Mouse (Mus musculus) lung, postnatal 0 days (tissue): ENCODE results near the gene Sac3d1. TPM values are rescaled to one million over a fixed set of nuclear protein-coding genes. Genes with fewer than 3 reads are reported as not detected.
A peak's percentile ranks its signal among the peaks of the same experiment; 100 is the strongest.
"Not testable (repeated sequence)": the region's sequence is repeated elsewhere in the genome, so short reads cannot be mapped to it uniquely, and the experiment has no call there.

Experiments used
- ATAC-seq: fragments of 200-750 bp; cut with Nextera tagmentation; 2 replicates; pipeline ENCODE4 v1.8.0; 2017; ENCODE audit warnings: moderate library complexity
- DNase-seq: peaks from one replicate; pipeline ENCODE4 v3.0.0-alpha.2; 2016; ENCODE audit warnings: low spot score
- H3K27ac ChIP-seq: fragments of 300-500 bp; sonication (generic); 2 replicates; pipeline ENCODE4 v1.5.1; 2014; ENCODE audit warnings: antibody characterized with exemption, mild to moderate bottlenecking, low read length, mixed read lengths
- H3K27me3 ChIP-seq: fragments of 300-500 bp; sonication (generic); replicated peaks from 2 replicates; pipeline ENCODE4 v1.6.1; 2014; ENCODE audit warnings: low read length, mixed read lengths; ENCODE audit not compliant: insufficient read depth
- H3K36me3 ChIP-seq: fragments of 300-500 bp; sonication (generic); 2 replicates; pipeline ENCODE4 v1.6.1; 2014; ENCODE audit warnings: low read length, mixed read lengths; ENCODE audit not compliant: insufficient read depth
- H3K4me1 ChIP-seq: fragments of 300-500 bp; sonication (generic); 2 replicates; pipeline ENCODE4 v1.6.1; 2014; ENCODE audit warnings: antibody characterized with exemption, low read depth, low read length, mixed read lengths; ENCODE audit not compliant: insufficient read depth
- H3K4me2 ChIP-seq: fragments of 300-500 bp; sonication (generic); replicated peaks from 2 replicates; pipeline ENCODE4 v1.6.1; 2014; ENCODE audit warnings: low read depth, mild to moderate bottlenecking, low read length, moderate library complexity, mixed read lengths
- H3K4me3 ChIP-seq: fragments of 300-500 bp; sonication (generic); 2 replicates; pipeline ENCODE4 v1.5.1; 2014; ENCODE audit warnings: low read depth, low read length
- H3K9ac ChIP-seq: fragments of 300-500 bp; sonication (generic); replicated peaks from 2 replicates; pipeline ENCODE4 v1.6.1; 2014; ENCODE audit warnings: low read depth, mild to moderate bottlenecking
- H3K9me3 ChIP-seq: fragments of 300-500 bp; sonication (generic); 2 replicates; pipeline ENCODE4 v1.6.1; 2016; ENCODE audit warnings: low read length, mixed read lengths
- CTCF ChIP-seq: IDR thresholded peaks from 2 replicates; pipeline ENCODE4 v1.5.1; 2016; ENCODE audit warnings: antibody characterized with exemption, mild to moderate bottlenecking
- EP300 ChIP-seq: IDR thresholded peaks from 2 replicates; pipeline ENCODE4 v1.6.1; 2016; ENCODE audit warnings: antibody characterized with exemption, mild to moderate bottlenecking, control low read depth
- WGBS: fragments of 180-500 bp; shearing (Covaris S2); extraction: QIAGEN DNeasy Blood & Tissue Kit; methylation state at CpG from one replicate; pipeline ENCODE4 v1.1.7; 2014; 5-methylcytosine and 5-hydroxymethylcytosine counted together
- polyA plus RNA-seq: library from polyadenylated mRNA; unstranded; fragments of >200 nt; fragmentation: Nextera tagmentation; extraction: Ambion mirVana; gene quantifications from 2 replicates; pipeline ENCODE4 v1.2.1, GENCODE M21; 2015

Sac3d1 gene
- polyA plus RNA-seq, 1 experiment from 2014 or later: 24.5 TPM

DNA sequence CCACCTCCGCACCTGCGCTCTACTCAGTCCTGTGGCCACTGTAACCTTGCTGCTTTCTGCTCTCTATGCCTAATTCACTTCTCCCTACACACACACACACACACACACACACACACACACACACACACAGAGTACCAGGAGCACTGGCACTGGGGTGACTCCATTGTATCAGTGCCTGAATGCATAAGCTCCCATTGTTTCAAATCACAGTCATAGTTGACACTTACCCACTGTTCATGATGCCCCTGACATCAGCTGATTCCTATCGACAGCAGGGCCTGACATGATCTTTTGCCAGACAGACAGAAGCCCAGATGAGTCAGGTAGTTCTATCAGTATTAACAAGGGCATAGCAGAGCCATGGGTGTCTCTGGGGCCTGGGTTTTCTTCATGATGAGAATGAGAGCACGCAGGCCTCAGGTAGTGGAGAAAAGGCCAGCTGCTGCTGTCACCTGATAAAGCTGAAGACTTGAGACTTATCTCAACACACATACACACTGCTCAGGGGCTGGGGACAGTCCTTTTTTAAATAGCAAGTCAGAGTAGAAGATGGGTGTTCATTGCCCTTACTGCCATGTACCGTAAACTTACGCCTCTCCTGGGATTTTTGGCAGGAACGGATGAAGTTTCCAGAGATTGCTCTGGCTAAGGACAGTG is 13.8 kb upstream of the Sac3d1 start:
- TF ChIP-seq CTCF (no peak), EP300 (no peak)
- Histone ChIP-seq H3K4me3 (no peak overlapping the region), H3K27ac (peak overlapping the region; percentile 26; the same call in 1 of the 2 replicates), H3K4me2 (no peak overlapping the region), H3K27me3 (no peaks in the 10 kb centered on the region), H3K4me1 (no peaks in the 10 kb centered on the region), H3K9ac (no peak overlapping the region), H3K9me3 (no peaks in the 10 kb centered on the region), H3K36me3 (no peaks in the 10 kb centered on the region)
- no peak for ATAC-seq
- WGBS: 79% methylated on average over 7 of the region's 7 CpGs
- DNase-seq: no peak

DNA sequence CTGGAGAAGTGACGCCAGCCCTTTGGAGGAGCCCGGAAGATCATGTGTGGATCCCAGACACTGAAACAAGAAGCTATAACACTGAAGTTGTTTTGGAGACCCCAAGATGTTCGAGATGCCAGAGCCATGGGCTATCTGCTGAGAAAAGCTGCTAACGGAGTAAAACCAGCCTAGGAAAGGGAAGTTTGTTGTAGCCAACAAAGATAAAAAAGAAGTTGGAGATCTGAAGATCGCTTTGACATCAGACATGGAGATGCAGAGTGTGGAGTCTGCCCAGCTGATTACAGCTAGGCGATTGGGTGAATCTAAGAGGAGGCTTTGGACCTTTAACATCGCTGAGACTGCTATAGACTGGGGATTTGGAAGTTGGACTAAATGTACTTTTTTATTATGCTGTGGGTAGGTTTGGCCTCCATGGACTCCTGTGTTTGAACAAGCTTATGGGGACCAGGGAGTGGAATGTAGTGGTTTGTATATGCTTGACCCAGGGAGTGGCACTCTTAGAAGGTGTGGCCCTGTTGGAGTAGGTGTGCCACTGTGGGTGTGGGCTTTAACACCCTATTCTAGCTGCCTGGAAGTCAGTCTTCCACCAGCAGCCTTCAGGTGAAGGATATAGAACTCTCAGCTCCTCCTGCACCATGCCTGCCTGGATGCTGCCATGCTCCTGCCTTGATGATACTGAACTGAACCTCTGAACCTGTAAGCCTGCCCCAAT is 12.1 kb upstream of the Sac3d1 start:
- H3K4me1 ChIP-seq, H3K27me3 ChIP-seq, H3K36me3 ChIP-seq, H3K9me3 ChIP-seq, H3K9ac ChIP-seq, H3K27ac ChIP-seq, H3K4me3 ChIP-seq, H3K4me2 ChIP-seq: not testable (repeated sequence)
- DNase-seq (peak; percentile 58), ATAC-seq (peak; percentile 27)
- WGBS: 64% methylated on average over 7 of the region's 7 CpGs
- TF ChIP-seq EP300: peak; percentile 39

DNA sequence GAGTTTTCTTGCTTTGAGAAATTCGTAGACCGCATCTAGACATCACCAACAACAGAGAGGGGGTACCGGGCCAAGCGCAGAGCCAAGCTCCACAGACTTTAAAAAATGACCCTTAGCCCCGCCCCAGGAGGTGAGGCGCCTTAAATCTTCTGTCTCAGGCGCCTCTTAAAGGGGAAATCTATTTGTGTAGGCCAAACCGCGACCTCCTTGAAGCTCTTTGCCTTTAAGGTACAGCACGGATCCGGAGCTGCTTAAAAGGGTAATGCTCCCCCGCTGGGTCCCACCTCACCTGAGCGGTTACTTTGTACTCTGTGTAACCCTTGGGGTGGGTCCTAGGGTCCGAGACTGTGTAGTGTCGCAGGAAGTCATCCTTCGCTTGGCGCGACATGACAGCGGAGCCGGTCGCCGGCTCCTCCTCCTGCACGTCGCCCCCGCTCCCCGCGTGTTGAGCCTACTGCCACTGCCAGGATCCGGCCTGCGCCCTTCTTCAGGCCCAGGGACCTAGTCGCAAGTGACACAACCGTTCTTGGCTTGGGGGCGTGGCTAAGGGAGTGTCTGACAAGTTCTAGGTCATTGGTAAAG is 9.4 kb upstream of the Sac3d1 start, which contains the start of gene Snx15:
Gene Snx15, minus strand, starts transcription at position 545 of the 582 bp plus-strand sequence.
- H3K4me2 ChIP-seq: peak within 1 kb of the TSS; percentile 54
- peak; percentile 95 for ATAC-seq
- 0 out of 2 replicates have a peak, but pooled peaks have one; percentile 53 for TF ChIP-seq EP300
- TF ChIP-seq CTCF: no peak; the same call in 1 of the 2 replicates
- H3K36me3 ChIP-seq: no peaks in the 10 kb centered on the region
- H3K4me1 ChIP-seq: no peaks in the 10 kb centered on the region
- peak within 1 kb of the TSS; percentile 37 for H3K4me3 ChIP-seq
- DNase-seq: peak; percentile 99
- WGBS: under 1% methylated on average over 32 of the region's 32 CpGs
- H3K9ac ChIP-seq: peak within 1 kb of the TSS; percentile 37
- H3K27ac ChIP-seq: peak within 1 kb of the TSS; percentile 86
- H3K9me3 ChIP-seq: no peaks in the 10 kb centered on the region
- H3K27me3 ChIP-seq: no peaks in the 10 kb centered on the region

DNA sequence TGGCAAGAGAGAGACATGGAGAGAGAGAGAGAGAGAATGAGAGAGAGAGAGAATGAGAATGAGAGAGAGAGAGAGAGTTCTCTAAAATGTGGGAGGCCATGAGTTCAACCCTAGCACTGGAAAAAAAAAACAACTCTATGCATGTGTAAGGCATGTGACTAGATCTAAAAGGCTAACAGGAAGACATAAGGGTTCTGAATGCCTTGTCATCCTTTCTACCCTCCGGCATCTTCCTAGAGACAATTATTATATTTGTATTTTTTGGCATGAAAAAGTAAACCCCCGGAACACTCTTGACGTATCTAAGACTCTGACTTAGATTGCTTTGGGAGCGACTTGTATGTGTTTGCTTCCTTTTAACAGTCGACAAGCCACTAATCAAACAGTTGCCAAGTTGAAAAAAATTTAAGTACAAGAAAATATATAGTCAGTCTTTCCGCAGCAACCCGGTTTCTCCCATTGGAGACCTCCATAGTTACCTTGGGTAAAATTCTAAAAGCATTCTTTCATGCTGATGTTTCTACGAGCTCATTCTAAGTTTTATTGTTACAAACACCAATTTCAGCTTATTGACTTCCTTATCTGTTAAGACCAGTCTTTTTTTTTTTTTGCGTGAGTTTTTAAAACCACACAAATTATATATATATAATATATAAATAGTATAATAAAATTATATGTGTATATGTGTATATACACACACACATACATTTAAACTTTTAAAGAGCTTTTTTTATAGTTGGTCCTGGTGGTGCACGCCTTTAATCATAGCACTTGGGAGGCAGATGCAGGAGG is 8.5 kb upstream of the Sac3d1 start:
- peak overlapping the region; percentile 37 for H3K4me3 ChIP-seq
- H3K27ac ChIP-seq: peak overlapping the region; percentile 86
- H3K4me2 ChIP-seq: peak overlapping the region; percentile 54
- H3K36me3 ChIP-seq: no peaks in the 10 kb centered on the region
- 63% methylated on average over 10 of the region's 10 CpGs for WGBS
- no peaks in the 10 kb centered on the region for H3K4me1 ChIP-seq
- no peak for DNase-seq
- peak overlapping the region; percentile 37; the same call in 1 of the 2 replicates for H3K9ac ChIP-seq
- no peak for ATAC-seq
- no peaks in the 10 kb centered on the region for H3K9me3 ChIP-seq
- no peaks in the 10 kb centered on the region for H3K27me3 ChIP-seq
- TF ChIP-seq CTCF (no peak), EP300 (no peak)

DNA sequence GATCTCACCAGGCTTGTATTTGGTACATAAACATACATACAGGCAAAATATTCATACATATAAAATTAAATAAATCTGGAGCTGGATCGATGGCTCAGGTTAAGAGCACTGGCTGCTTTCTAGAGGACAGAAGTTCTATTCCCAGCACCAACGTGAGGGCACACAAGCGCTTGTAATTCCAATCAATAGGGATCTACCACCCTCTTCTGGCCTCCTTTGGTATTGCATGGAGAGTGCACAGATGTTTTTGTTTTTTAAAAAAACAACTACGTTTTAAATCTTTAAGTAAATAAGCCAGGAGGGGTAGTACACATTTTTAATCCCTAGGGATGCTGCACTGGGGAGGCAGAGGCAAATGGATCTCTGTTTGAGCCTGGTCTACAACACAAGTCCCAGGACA is 7.8 kb upstream of the Sac3d1 start:
- DNase-seq (peak; percentile 56), ATAC-seq (no peak)
- Histone ChIP-seq H3K9ac (no peak overlapping the region), H3K4me1 (no peaks in the 10 kb centered on the region), H3K4me3 (no peak overlapping the region), H3K27ac (no peak overlapping the region), H3K9me3 (no peaks in the 10 kb centered on the region), H3K4me2 (no peak overlapping the region), H3K27me3 (no peaks in the 10 kb centered on the region), H3K36me3 (no peaks in the 10 kb centered on the region)
- 27% methylated on average over 4 of the region's 4 CpGs for WGBS
- peak; percentile 81 for TF ChIP-seq CTCF
- peak; percentile 31; the same call in 1 of the 2 replicates for TF ChIP-seq EP300

DNA sequence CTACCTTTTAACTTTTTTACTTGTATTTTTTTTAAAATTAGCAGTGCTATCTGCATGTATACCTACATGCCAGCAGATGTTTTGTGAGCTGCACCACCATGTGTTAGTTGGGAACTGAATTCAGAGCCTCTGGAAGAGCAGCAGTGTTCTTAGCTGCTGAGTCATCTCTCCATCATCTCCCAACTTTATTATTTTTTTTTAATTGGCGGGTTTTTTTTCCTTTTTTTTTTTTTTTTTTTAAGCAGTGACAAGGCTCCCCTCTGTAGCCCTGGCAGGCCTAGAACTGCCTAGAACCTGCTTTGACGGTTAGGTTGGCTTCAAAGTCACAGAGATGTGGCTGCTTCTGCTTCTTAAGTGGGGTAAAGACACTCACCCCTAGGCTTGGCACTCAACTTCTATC is 6.4 kb upstream of the Sac3d1 start:
- no peak for ATAC-seq
- 58% methylated on average over 2 of the region's 2 CpGs for WGBS
- Histone ChIP-seq H3K4me3 (no peak overlapping the region), H3K4me2 (no peak overlapping the region), H3K27ac (no peak overlapping the region), H3K27me3 (no peaks in the 10 kb centered on the region), H3K36me3 (no peaks in the 10 kb centered on the region), H3K9me3 (no peaks in the 10 kb centered on the region), H3K4me1 (no peaks in the 10 kb centered on the region), H3K9ac (no peak overlapping the region)
- TF ChIP-seq CTCF: no peak
- TF ChIP-seq EP300: no peak
- no peak for DNase-seq
